Mouse (Mus musculus) heart, embryonic 16.5 days (tissue): Measurements from ENCODE around the gene S100a3. TPM values are rescaled to one million over a fixed set of nuclear protein-coding genes. Genes with fewer than 3 reads are reported as not detected.

Source experiments
- ATAC-seq: fragments of 200-750 bp; cut with Nextera tagmentation; replicated peaks from 2 replicates; pipeline ENCODE4 v1.8.0; 2017; ENCODE audit warnings: moderate number of reproducible peaks; ENCODE audit not compliant: insufficient read depth, low FRiP score; ENCODE audit errors: extremely low read depth
- H3K27ac ChIP-seq: fragments of 300-500 bp; sonication (generic); 2 replicates; pipeline ENCODE4 v1.5.1; 2014; ENCODE audit warnings: mild to moderate bottlenecking, low read length, control low read depth, moderate library complexity
- H3K27me3 ChIP-seq: fragments of 300-500 bp; sonication (generic); 2 replicates; pipeline ENCODE4 v1.6.1; 2014; ENCODE audit warnings: low read length, mixed read lengths; ENCODE audit not compliant: control insufficient read depth, insufficient read depth
- H3K36me3 ChIP-seq: fragments of 300-500 bp; sonication (generic); 2 replicates; pipeline ENCODE4 v1.6.1; 2014; ENCODE audit not compliant: control insufficient read depth, insufficient read depth
- H3K4me1 ChIP-seq: fragments of 300-500 bp; sonication (generic); 2 replicates; pipeline ENCODE4 v1.6.1; 2014; ENCODE audit warnings: low read length, mixed read lengths; ENCODE audit not compliant: control insufficient read depth, insufficient read depth
- H3K4me2 ChIP-seq: fragments of 300-500 bp; sonication (generic); 2 replicates; pipeline ENCODE4 v1.6.1; 2014; ENCODE audit warnings: low read depth, mild to moderate bottlenecking, control low read depth, low read length
- H3K4me3 ChIP-seq: fragments of 300-500 bp; sonication (generic); 2 replicates; pipeline ENCODE4 v1.5.1; 2014; ENCODE audit warnings: mild to moderate bottlenecking, control low read depth, low read length
- H3K9ac ChIP-seq: fragments of 300-500 bp; sonication (generic); 2 replicates; pipeline ENCODE4 v1.6.1; 2014; ENCODE audit warnings: low read length, control low read depth
- H3K9me3 ChIP-seq: fragments of 300-500 bp; sonication (generic); replicated peaks from 2 replicates; pipeline ENCODE4 v1.6.1; 2016; ENCODE audit warnings: low read length; ENCODE audit not compliant: control insufficient read depth
- WGBS: fragments of 180-500 bp; shearing (Covaris S2); extraction: QIAGEN DNeasy Blood & Tissue Kit; methylation state at CpG from one replicate; pipeline ENCODE4 v1.1.7; 2014; 5-methylcytosine and 5-hydroxymethylcytosine counted together
- polyA plus RNA-seq: library from polyadenylated mRNA; unstranded; fragments of >200 nt; fragmentation: Nextera tagmentation; extraction: Ambion mirVana; gene quantifications from 2 replicates; pipeline ENCODE4 v1.2.1, GENCODE M21; 2015

Gene S100a3
- polyA plus RNA-seq, 1 experiment from 2014 or later, result 3.8 TPM

DNA sequence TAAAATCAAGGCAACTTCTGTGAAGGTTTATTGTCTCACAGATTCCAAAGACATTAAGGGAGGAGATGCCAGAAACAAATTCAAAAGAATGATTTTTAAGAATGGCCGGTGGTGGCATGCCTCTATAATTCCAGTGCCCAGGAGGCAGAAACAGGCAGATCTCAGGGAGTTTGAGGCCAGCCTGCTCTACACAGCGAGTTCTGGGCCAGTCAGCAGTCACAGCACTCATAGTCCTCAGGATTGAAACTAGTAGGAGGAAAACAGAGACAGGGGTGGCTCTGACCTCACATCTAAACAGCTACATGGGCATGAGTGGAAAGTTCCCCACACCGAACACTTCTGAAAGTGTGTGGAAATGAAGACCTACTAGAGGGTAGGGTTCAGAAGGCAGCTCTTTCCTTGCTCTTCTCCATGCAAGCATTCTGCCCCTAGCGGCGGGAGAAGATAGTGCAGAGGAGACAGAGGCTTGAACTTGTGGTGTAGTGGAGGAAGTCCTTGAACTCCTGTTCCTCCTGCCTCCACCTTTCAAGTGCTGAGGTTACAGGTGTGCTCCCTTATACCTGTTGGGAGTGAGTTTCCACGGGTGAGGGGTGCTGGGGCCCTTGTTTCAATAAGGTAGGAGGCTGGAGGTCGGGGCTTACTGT is 79.3 kb downstream of the S100a3 start:
- Histone ChIP-seq H3K4me2 (no peak overlapping the region), H3K36me3 (no peaks in the 10 kb centered on the region), H3K4me3 (no peak overlapping the region), H3K27me3 (no peaks in the 10 kb centered on the region), H3K27ac (no peak overlapping the region), H3K4me1 (no peaks in the 10 kb centered on the region), H3K9ac (no peak overlapping the region), H3K9me3 (no peaks in the 10 kb centered on the region)
- 47% methylated on average over 7 of the region's 7 CpGs for WGBS
- ATAC-seq, result no peak

DNA sequence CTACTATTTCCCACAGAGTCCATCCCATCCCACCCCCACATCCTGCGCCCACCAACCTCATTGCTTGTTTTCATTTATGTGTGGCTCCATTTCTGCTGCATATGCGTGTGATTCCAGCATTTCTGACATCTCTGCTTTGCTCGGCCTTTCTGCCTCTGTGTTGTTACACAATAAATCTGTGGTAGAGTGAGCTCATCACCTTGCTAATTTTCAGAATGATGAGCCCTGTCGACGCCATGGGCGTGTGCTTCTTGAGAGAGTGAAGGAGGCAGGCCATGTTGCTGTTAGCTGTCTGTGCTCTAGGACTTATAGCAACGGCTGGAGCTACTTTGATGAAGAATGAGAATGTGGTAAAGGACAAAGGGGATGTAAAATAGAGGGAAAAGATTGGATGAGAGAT is 80.6 kb downstream of the S100a3 start:
- Histone ChIP-seq H3K36me3 (no peaks in the 10 kb centered on the region), H3K9me3 (no peaks in the 10 kb centered on the region), H3K9ac (no peak overlapping the region), H3K4me2 (no peak overlapping the region), H3K4me1 (no peaks in the 10 kb centered on the region), H3K27ac (no peak overlapping the region), H3K27me3 (no peaks in the 10 kb centered on the region), H3K4me3 (no peak overlapping the region)
- no peak for ATAC-seq
- 70% methylated on average over 7 of the region's 7 CpGs for WGBS

DNA sequence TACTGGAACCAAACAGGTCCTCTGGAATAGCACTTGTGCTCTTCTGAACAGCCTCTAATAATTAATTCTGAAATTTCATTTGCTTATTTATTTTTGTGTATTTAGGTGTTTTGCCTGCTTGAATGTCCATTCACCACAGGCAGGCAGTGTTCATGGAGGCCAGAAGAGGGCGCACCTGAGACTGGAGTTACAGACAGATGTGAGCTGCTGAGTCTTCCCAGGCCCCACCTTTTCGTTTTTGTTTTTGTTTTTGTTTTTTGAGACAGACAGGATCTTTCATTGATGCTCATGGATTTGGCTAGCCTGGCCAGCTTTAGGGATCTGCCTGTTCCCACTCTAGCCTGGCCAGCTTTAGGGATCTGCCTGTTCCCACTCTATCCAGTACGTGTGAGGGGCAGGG is 83.8 kb downstream of the S100a3 start:
- no peak for ATAC-seq
- H3K4me2 ChIP-seq, result no peak overlapping the region
- no peak overlapping the region for H3K4me3 ChIP-seq
- no peaks in the 10 kb centered on the region for H3K4me1 ChIP-seq
- H3K9me3 ChIP-seq, result no peaks in the 10 kb centered on the region
- no peaks in the 10 kb centered on the region for H3K36me3 ChIP-seq
- no peak overlapping the region for H3K27ac ChIP-seq
- no peak overlapping the region for H3K9ac ChIP-seq
- WGBS, result 52% methylated on average over 3 of the region's 3 CpGs
- no peaks in the 10 kb centered on the region for H3K27me3 ChIP-seq

DNA sequence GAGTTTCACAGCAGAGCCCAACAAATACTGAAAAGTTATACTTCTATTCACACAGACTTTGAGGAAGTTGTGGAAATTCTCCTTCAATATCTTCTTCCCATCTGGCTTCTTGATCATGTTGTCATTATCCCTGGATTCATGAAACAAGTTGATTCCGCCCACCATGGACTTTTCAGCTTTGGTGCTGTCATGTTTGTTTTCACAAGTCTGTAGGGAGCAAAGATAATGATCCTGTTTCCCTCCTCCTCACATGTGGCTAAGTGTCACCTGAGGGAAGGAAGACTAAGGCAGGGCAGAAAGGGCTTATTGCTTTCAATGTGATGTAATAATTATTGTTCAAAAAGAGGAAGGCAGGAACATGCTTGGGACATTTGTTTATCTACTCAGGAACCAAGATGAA is 86.9 kb downstream of the S100a3 start:
- no peaks in the 10 kb centered on the region for H3K27me3 ChIP-seq
- H3K4me3 ChIP-seq, result no peak overlapping the region
- H3K4me2 ChIP-seq, result no peak overlapping the region
- ATAC-seq, result no peak
- H3K4me1 ChIP-seq, result no peaks in the 10 kb centered on the region
- H3K9ac ChIP-seq, result no peak overlapping the region
- H3K27ac ChIP-seq, result no peak overlapping the region
- H3K9me3 ChIP-seq, result no peaks in the 10 kb centered on the region
- WGBS, result 74% methylated on average over 1 of the region's 1 CpGs
- H3K36me3 ChIP-seq, result no peaks in the 10 kb centered on the region

- Histone ChIP-seq H3K36me3 (no peaks in the 10 kb centered on the region), H3K4me3 (no peak overlapping the region), H3K9ac (no peak overlapping the region), H3K4me1 (no peaks in the 10 kb centered on the region), H3K27ac (no peak overlapping the region), H3K4me2 (no peak overlapping the region), H3K9me3 (no peaks in the 10 kb centered on the region), H3K27me3 (no peaks in the 10 kb centered on the region)
- ATAC-seq, result no peak
These were observed 88.6 kb downstream of the S100a3 start for GRCm38 (mm10) chr3:90648981-90649380.

DNA sequence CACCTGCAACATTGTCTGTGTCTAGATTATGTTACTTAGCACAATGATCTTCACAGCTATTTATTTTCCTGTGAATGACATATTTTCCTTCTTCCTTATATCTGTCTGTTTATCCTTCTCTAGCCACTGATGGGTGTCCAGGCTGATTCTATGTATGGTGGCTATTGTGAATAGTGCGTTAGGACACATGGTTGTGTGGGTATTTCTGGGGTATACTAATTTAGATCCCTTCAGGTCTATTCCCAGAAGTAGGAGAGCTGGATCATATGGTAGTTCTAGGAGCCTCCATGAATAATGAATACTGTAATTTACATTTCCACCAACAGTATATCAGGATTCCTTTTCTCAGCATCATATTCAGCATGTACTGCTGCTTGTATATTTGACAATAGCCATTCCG is 89.5 kb downstream of the S100a3 start:
- H3K4me3 ChIP-seq, result no peak overlapping the region
- no peak overlapping the region for H3K9ac ChIP-seq
- H3K4me2 ChIP-seq, result no peak overlapping the region
- no peaks in the 10 kb centered on the region for H3K36me3 ChIP-seq
- H3K27ac ChIP-seq, result no peak overlapping the region
- H3K4me1 ChIP-seq, result no peaks in the 10 kb centered on the region
- no peaks in the 10 kb centered on the region for H3K27me3 ChIP-seq
- WGBS, result 82% methylated on average over 2 of the region's 2 CpGs
- ATAC-seq, result no peak
- H3K9me3 ChIP-seq, result no peaks in the 10 kb centered on the region

Other genes with a start within 250 kb of the S100a3 start
- gene Slc27a3, start 170.6 kb upstream of the S100a3 start, polyA plus RNA-seq, result 5.6 and 6.7 TPM in 2 replicates
- 18.4 and 19.8 TPM in 2 replicates for gene Ints3, start 127.0 kb upstream of the S100a3 start, polyA plus RNA-seq
- gene Npr1, start 94.7 kb upstream of the S100a3 start, polyA plus RNA-seq, result 11.3 and 13.0 TPM in 2 replicates
- 103 and 104 TPM in 2 replicates for gene Ilf2, start 84.5 kb upstream of the S100a3 start, polyA plus RNA-seq
- gene Snapin, start 69.5 kb upstream of the S100a3 start, polyA plus RNA-seq, result 76.1 and 88.9 TPM in 2 replicates
- gene Chtop, start 51.1 kb upstream of the S100a3 start, polyA plus RNA-seq, result 95.6 and 98.2 TPM in 2 replicates
- 348 and 352 TPM in 2 replicates for gene S100a1, start 46.2 kb upstream of the S100a3 start, polyA plus RNA-seq
- gene S100a13, start 46.1 kb upstream of the S100a3 start, polyA plus RNA-seq, result 84.4 and 88.6 TPM in 2 replicates
- gene S100a14, start 33.7 kb upstream of the S100a3 start, polyA plus RNA-seq, result 5.7 and 7.3 TPM in 2 replicates
- 96.5 and 110 TPM in 2 replicates for gene S100a16, start 23.3 kb upstream of the S100a3 start, polyA plus RNA-seq
- gene S100a2, start 29.7 kb downstream of the S100a3 start, polyA plus RNA-seq, result not detected in 2 replicates
- gene Gm42674, start 41.3 kb downstream of the S100a3 start, polyA plus RNA-seq, result not detected in 2 replicates
- 5.8 and 11.8 TPM in 2 replicates for gene S100a4, start 43.2 kb downstream of the S100a3 start, polyA plus RNA-seq
- gene S100a5, start 47.9 kb downstream of the S100a3 start, polyA plus RNA-seq, result not detected in 2 replicates
- gene S100a6, start 52.3 kb downstream of the S100a3 start, polyA plus RNA-seq, result 56.9 and 61.6 TPM in 2 replicates
- gene S100a7a, start 93.4 kb downstream of the S100a3 start, polyA plus RNA-seq, result 0.14 TPM in 1 of 2 replicates, not detected in the other
- gene S100a8, start 108.4 kb downstream of the S100a3 start, polyA plus RNA-seq, result 16.3 and 22.3 TPM in 2 replicates
- 11.5 and 16.9 TPM in 2 replicates for gene S100a9, start 135.1 kb downstream of the S100a3 start, polyA plus RNA-seq
- not detected in 2 replicates for gene Pglyrp4, start 166.3 kb downstream of the S100a3 start, polyA plus RNA-seq
- not detected in 2 replicates for gene Gm5849, start 217.3 kb downstream of the S100a3 start, polyA plus RNA-seq